8 mouse cellular contexts compared by ENCODE assay signal in genomic region chr6:104492490-104493431, GRCm38 (mm10). TPM values are rescaled to one million over a fixed set of nuclear protein-coding genes. Genes with fewer than 3 reads are reported as not detected.
A peak's percentile ranks its signal among the peaks of the same experiment; 100 is the strongest.
DNase-seq lines count a peak whose midpoint lies in the region; ATAC-seq lines count a peak whose summit lies in the region.

TSS of gene Cntn6 (plus strand) at chr6:104492790.

- H3K9me3 ChIP-seq in kidney, embryonic 14.5 days (ENCODE audit: control insufficient read depth, low read length) = no peaks in the 10 kb centered on the region
- no peaks in the 10 kb centered on the region for H3K9me3 ChIP-seq in forebrain, embryonic 10.5 days

- H3K27ac ChIP-seq in kidney, embryonic 14.5 days (ENCODE audit: low read depth, low read length) = no peak within 1 kb of the TSS
- peak within 1 kb of the TSS; percentile 83 for H3K27ac ChIP-seq in forebrain, embryonic 10.5 days

- no peaks in the 10 kb centered on the region for H3K27me3 ChIP-seq in kidney, embryonic 14.5 days (ENCODE audit: control insufficient read depth, insufficient read depth, low read length)
- no peaks in the 10 kb centered on the region for H3K27me3 ChIP-seq in forebrain, embryonic 10.5 days (ENCODE audit: poor library complexity, severe bottlenecking)

- no peak within 1 kb of the TSS for H3K9ac ChIP-seq in kidney, embryonic 14.5 days (ENCODE audit: low read depth, low read length)

- peaks cover 5% of the 10 kb centered on the region; the same call in 1 of the 2 replicates for H3K4me1 ChIP-seq in kidney, embryonic 14.5 days (ENCODE audit: control insufficient read depth, insufficient read depth, low read length)
- peaks cover 21% of the 10 kb centered on the region for H3K4me1 ChIP-seq in forebrain, embryonic 10.5 days

- peak within 1 kb of the TSS; percentile 35 for H3K4me2 ChIP-seq in kidney, embryonic 14.5 days (replicated peaks; ENCODE audit: low read depth, low read length)

- peak; percentile 71; the same call in 1 of the 2 replicates for ATAC-seq in kidney, embryonic 14.5 days (ENCODE audit: low FRiP score, low TSS enrichment)

- 40% methylated on average over 11 of the region's 11 CpGs for WGBS in kidney, embryonic 14.5 days
- WGBS in forebrain, embryonic 10.5 days = 24% methylated on average over 11 of the region's 11 CpGs

- peak within 1 kb of the TSS; percentile 17; the same call in 1 of the 2 replicates for H3K4me3 ChIP-seq in kidney, embryonic 14.5 days (ENCODE audit: low read length)
- H3K4me3 ChIP-seq in forebrain, embryonic 10.5 days = peak within 1 kb of the TSS; percentile 39

- H3K36me3 ChIP-seq in kidney, embryonic 14.5 days (ENCODE audit: control insufficient read depth, insufficient read depth, low read length) = no peaks in the 10 kb centered on the region
- no peaks in the 10 kb centered on the region for H3K36me3 ChIP-seq in forebrain, embryonic 10.5 days (replicated peaks)

- no peak for DNase-seq in kidney, postnatal 25 days
- peak; percentile 41 for DNase-seq in forebrain, embryonic 10.5 days (ENCODE audit: extremely low spot score, low spot score)
- peak; percentile 17 for DNase-seq in layer of hippocampus, adult 9-10 months (ENCODE audit: low spot score)
- DNase-seq in neural tube, embryonic 10.5 days (ENCODE audit: extremely low spot score, low spot score) = peak; percentile 30
- DNase-seq in adrenal gland, postnatal 25 days = no peak
- no peak for DNase-seq in thymus, postnatal 36 days
- no peak for DNase-seq in heart, adult 8-10 months (ENCODE audit: low spot score)

RNA-seq across cellular contexts. Expression of gene Cntn6, which starts in this region (rescaled TPM):
- polyA plus RNA-seq in kidney, embryonic 14.5 days (2014; fragmentation: Nextera tagmentation; extraction: Ambion mirVana) = 3.1 and 3.6 TPM in 2 replicates
- polyA plus RNA-seq in forebrain, embryonic 10.5 days (2016; fragmentation: Nextera tagmentation; extraction: Ambion mirVana) = 1.7 and 2.6 TPM in 2 replicates
- total RNA-seq in adrenal gland, postnatal 25 days (2021) = not detected in 2 replicates
- not detected for total RNA-seq in heart, adult 8-10 months (2022)

Comparison
In these comparisons a context has a peak if more than half of its experiments do, and no peak if none do; other contexts are left out.
1. DNase-seq: peak in forebrain, embryonic 10.5 days (single experiment), layer of hippocampus, adult 9-10 months (single experiment) and neural tube, embryonic 10.5 days (single experiment); none in kidney, postnatal 25 days (0 of 2), adrenal gland, postnatal 25 days (single experiment), thymus, postnatal 36 days (0 of 2) and heart, adult 8-10 months (single experiment).